Mouse (Mus musculus) spleen, adult 10 weeks (tissue): Measurements from ENCODE around the gene Cited4. TPM values are rescaled to one million over a fixed set of nuclear protein-coding genes. Genes with fewer than 3 reads are reported as not detected.

ENCODE experiments used
- polyA plus RNA-seq: library from polyadenylated mRNA; stranded (reverse); fragments of 350-450 nt; fragmentation: Illumina TruSeq; extraction: RNeasy Lipid Tissue Mini Kit (QIAGEN cat#74804); gene quantifications from one replicate; pipeline ENCODE4 v1.2.3, GENCODE M21; 2015; ENCODE audit warnings: low replicate concordance; ENCODE audit not compliant: insufficient read depth

The Cited4 gene
- 0.32 TPM for polyA plus RNA-seq

DNA sequence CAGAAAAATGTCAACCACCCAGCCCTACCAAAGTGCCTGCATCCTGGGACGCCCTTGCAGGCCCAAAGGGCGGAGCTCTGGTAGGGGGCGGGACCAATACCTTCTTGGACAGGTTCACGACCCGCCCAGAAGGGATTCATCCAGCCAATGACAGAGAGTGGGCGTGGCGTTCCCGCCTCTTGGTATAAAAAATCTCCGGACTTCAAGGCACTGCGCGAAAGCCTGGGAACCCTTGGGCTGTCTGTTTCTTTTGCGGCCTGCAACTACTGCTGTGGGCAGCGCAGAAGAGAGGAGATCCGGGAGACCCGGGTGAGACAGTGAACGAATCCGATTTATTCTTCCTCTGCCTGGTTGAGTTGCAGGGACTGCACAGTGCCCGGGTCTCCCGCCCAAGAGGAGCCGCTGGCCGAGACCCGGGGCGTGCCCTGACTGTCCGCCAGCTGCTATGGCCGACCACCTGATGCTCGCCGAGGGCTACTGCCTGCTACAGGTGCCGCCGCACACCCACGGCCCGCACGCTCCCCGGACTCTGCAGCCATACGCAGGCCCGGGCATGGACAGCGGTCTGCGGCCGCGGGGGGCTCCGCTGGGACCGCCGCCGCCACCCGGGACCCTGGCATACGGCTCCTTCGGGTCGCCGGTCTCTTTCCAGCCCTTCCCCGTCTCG, at the start of gene Cited4:
Gene Cited4 (plus strand): TSS at position 215 of the 667 bp plus-strand sequence.

Other genes with a start within 250 kb of the Cited4 start
- not detected for gene Slfnl1, start 134.3 kb upstream of the Cited4 start, polyA plus RNA-seq
- gene Ctps, start 96.3 kb upstream of the Cited4 start, polyA plus RNA-seq = 31.1 TPM
- not detected for gene Gm8439, start 77.8 kb upstream of the Cited4 start, polyA plus RNA-seq
- gene Kcnq4, start 82.0 kb downstream of the Cited4 start, polyA plus RNA-seq = 0.12 TPM
- 51.9 TPM for gene Nfyc, start 165.0 kb downstream of the Cited4 start, polyA plus RNA-seq
- 8.0 TPM for gene Rims3, start 188.2 kb downstream of the Cited4 start, polyA plus RNA-seq